Mouse (Mus musculus) erythroblast, embryonic 14.5 days (primary cell): ENCODE results near the gene Rab31.

ENCODE experiments used
- GATA1 ChIP-seq: IDR thresholded peaks from 2 replicates; pipeline ENCODE4 v1.6.1; 2012; ENCODE audit warnings: low read length, inconsistent platforms, mixed read lengths
- TAL1 ChIP-seq: IDR thresholded peaks from 3 replicates; pipeline ENCODE4 v1.6.1; 2012; ENCODE audit warnings: low read length, inconsistent platforms, mixed read lengths

- TF ChIP-seq GATA1 (no peak), TAL1 (no peak)
These were observed 4.1 kb downstream of the Rab31 start for GRCm38 (mm10) chr17:65768486-65768885.
